Mouse (Mus musculus): ENCODE measurements around the gene B3gat2.

The B3gat2 gene

DNA sequence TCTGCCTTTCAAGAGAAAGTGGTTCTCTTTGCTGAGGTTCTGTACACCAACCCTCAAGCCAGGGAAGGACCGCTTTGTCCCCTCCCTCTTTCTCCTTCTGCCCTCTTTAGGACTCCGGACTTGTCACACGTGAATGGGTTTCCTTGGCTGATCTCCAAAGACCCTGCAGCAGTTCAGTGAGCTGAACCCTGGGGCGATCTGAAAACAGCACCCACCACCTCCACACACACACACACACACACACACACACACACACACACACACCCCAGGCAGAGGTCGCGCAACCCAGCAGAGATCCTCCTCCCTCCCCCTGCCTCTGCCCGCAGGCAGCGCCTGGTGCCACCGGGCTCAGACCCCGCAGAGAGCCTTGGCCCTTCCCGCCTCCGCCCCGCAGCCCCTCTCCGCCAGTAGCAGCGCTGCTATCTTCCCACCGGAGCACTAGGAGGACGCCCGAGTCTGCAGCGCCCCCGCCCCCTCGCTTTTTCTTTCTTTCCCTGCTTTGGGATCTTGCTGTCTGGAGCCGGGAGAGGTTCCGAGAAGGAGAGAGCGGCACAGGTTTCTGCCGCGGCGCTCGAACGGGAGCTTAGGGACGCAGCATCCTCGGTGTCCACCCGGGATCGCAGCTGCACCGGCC lies at the start of gene B3gat2:
B3gat2 (plus strand) TSS at position 252 of the 634 bp plus-strand sequence.
- peak; percentile 42 for DNase-seq (ENCODE audit: low spot score)

DNA sequence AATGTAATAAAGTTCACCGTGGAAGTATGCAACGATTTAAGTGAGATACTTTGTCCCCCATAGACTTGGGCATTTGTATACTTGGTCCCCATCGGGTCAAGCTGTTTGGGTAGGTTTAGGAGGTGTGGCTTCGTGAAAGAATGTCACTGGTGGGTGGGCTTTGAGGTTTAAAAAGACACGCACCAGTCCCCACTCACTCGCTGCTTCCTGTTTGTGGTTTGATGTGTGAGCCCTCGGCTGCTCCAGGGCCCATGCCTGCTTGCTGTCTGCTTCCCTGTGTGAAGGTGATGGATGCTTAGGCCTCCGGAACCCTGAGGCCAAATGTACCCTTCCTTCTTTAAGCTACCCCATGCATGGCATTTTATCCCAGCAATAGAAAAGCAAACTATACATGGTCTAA lies 41.2 kb upstream of the B3gat2 start:
- DNase-seq (ENCODE audit: low spot score): no peak

DNA sequence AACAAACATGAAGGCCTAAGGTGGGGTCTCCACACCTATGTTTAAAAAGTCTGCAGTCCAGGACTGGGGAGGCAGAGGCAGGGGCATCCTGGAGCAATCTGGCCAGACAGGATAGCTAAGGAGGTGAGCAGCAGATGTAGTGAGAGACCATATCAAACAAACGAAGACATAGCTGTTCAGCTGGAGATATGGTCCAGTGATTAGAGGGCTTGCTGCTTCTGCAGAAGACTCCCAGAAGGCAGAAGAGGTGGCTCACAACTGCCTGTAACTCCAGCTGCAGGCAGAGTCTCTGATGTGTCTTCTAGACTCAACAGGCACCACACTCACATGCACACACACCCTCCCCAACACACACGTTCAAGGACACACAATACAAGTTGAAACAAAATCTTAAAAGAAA lies 40.5 kb upstream of the B3gat2 start:
- DNase-seq (ENCODE audit: low spot score): no peak

DNA sequence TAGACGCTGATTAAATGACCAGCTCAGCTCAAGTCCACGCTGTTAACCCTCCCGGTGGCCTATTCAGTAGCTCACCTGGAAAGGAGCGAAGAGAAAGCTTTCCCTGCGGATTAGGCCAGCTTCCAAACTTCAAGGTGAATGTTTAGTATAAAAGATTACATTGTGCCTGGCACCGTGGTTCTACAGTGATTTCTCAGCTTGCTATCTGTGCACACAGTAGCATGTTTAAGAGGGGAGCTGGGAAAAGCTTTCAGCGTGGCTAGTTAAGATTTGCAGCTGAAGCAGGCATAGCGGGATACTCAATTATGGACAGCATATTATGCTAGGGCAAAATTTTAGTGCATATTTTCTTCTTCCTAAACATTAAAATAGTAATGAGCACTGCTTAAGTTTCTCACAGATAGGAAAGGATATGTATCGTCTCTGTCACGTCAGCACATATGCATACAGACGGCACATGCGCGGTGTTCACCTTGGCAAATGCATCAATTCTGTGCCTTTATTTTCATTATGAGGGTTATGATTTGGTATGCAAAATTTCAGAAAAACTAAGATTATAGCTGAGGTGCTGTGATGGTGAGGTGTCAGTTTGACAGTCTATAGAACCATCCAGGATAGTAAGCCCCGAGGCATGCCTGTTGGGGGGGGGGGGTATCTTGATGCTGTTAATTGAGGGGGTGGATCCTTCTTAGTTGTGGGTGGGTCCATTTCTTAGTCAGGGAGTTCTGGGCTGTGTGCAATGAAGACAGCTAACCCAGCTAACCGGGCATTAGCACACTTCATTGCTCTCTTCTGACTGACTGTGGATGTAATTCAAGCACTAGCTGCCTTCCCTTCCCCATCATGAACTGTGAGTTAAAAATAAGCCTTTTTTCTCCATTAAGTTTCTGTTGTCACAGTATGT lies 38.8 kb upstream of the B3gat2 start:
- no peak for DNase-seq (ENCODE audit: low spot score)

DNA sequence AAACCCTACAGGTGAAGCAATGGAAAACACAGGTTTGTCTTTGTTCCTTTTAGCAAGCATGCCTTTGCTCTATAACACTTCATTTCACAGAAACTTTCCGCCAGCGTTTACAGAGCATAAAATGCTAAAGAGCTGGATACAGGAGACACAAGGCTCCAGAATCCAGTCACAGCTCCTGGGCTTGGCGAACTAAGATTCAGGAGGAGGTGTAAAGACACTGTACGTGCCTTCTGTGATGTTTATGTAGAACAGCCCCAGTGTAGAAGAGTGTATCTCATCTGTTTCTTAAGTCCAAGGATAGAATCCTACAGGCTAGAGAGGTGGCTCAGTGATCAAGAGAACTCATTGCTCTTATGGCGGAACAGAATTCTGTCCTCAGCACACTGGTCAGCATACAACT lies 30.2 kb upstream of the B3gat2 start:
- DNase-seq (ENCODE audit: low spot score): no peak

DNA sequence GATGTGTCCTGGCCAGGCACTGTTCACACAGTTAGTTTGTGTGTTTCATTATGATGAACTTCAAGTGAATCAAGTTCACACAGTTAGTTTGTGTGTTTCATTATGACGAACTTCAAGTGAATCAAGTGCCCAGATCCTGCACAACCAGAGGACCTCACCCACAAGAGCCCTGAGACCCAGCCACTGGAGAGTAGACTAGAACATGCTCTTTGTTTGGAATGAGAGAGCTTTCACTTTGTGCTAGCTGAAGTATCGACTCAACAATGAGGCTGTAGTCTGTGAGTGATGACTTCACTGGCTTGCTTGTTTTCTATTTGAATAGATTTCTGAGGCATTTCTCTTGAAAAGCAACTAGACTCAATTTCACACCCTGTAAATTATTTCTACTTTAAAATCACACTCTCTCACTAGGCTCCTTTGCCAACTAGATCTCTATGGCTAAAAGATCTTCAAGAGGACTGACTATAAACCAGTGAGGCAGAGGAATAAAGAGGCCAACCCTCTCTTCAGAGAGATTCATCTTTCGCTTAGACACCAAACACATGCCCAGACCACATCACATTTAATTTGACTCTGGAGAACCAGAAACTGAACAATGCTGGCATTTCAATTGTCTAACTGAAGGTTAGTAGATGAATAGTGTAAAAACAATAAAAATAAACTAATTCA lies 10.6 kb upstream of the B3gat2 start:
- DNase-seq (ENCODE audit: low spot score): no peak

DNA sequence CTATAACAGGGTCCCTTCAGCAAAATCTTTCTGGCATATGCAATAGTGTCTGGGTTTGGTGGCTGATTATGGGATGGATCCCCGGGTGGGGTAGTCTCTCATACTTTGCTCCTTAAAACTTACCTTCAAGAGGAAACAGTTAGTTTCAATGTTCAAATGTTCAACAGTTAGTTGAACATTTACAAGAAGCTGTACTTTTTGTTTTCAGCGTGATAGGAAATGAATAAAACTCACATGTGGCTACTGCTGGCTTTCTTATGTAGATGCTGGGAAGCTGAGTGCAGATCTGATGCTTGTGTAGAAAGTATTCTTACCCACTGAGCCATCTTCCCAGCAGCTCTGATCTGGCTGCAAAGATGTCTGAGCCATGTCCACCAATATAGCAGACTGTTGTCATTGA lies 8.5 kb upstream of the B3gat2 start:
- DNase-seq (ENCODE audit: low spot score): no peak

DNA sequence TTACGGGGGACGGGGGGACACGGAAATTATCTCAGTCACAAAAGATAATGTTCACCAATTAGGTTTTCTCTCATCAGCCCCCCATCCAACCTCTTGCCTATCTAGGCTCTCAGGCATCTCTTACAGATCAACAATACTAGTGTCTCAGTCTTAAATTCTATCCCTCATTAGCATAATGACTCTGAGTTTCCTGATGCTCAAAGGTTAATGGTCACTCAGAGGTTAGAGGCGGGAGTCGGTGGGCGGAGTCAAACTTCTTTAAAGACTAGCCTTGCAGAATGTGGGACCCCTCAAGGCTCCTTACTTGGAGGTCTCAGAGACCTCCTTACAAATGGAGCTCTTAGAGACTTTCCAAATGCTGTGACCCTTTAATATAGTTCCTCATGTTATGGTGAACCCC lies 8.0 kb upstream of the B3gat2 start:
- DNase-seq (ENCODE audit: low spot score): no peak

DNA sequence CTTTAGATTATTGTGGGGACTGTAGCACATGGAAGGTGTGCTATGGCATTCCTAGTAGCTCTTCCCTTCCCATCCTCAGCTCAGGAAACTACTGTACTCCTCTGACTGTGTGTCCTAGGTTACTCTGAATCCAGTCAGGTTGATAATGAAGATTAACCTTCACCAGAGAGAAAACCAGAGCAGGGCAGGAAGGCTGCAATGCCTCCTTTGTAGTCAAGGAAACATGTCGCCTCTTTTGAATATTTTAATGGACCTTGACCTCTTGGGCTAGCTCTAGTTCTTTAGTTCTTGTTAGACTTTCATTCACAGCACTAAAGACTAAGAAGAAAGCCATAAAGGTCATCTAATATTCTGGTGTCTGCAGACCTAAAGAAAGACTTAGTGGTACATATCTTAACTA lies 7.2 kb upstream of the B3gat2 start:
- no peak for DNase-seq (ENCODE audit: low spot score)

DNA sequence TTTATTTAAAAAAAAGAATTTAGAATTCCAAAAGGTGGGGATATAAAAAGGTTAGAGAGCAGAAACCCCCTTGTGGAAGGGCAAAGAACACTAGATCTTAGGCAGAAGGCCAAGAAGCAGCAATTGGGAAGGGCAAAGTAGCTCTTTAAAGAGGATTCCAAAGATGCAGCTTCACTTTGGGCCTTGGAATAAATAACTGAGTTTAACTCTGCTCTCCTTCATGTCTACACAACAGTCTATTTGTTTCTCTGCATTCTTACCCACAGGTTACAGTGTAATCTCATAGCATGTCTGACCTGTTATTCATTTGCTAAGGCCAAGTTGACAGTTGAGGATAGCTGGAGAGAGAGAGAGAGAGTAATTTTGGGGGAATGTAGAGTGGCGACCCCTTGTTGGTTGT lies 6.6 kb upstream of the B3gat2 start:
- no peak for DNase-seq (ENCODE audit: low spot score)

DNA sequence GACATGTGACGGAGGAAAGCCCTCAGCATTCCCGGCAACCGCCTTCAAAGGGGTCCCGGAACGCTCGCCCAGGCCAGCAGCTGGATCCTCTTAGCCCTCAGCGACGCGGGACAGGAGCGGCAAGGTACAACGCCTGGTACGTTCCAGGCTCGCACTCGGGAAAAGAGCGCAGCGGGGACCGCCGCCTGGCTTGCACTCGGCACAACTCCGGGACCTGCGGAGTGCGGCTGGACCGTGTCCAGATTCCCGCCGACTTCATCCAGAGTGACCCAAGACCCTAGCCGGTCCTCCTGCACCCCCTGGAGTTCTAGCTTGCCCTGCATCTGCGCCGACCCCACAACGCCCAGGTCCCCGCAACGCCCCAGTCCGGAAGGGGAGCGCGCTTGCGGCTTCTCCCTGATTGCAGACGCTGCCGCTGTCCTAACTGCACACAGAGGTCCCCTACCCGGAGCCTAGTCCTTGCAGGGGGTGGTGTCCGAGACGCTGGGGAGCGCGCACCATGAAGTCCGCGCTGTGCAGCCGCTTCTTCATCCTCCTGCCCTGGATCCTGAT lies 659 bp downstream of the B3gat2 start:
- peak; percentile 47 for DNase-seq (ENCODE audit: low spot score)

DNA sequence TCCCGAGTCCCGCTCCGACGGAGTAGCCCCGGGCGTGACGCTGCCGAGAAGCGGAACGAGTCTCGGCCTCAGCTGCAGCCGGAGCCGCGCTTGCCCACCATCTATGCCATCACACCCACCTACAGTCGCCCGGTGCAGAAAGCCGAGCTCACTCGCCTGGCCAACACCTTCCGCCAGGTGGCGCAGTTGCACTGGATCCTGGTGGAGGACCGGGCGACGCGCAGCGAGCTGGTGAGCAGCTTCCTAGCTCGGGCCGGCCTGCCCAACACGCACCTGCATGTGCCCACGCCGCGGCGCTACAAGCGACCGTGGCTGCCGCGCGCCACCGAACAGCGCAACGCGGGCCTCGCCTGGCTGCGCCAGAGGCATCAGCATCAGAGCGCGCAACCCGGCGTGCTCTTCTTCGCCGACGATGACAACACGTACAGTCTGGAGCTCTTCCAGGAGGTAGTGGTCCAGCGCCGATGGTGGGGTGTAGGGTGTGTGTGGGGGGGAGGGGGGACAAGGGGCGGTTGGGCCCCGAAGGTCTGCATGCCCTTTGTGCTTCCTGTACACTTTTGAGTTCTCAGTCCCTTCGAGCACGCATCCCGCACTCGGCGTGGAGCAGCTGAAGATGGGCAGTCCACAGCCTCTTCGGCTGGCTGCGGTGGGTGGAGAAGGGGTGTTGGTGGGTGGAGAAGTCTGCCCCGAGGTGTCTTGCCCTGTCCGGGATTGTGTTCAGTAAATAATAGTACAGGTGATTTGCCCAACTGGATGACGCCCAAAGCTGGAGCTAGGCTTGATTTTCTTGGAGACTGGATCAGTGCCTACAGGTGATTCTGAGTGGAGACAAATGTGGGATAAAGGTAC lies 1.5 kb downstream of the B3gat2 start:
- peak; percentile 97 for DNase-seq (ENCODE audit: low spot score)

DNA sequence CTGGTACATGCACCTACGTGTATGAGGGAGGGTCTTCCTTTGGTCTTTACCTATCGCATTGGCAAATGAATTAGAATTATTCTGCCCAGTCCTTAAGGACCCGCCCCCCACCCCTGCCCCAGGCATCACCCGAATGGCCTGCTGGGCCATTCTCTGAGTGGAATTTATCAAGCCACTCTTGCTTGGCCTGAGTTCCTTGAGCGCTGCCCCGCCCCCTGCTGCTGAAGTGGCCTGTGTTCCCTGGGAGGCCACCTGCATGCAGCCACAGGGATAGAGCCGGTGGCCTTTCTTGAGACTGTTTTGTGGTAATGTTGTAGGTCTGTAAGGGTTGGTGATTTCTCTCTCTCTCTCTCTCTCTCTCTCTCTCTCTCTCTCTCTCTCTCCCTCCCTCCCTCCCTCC lies 2.2 kb downstream of the B3gat2 start:
- peak; percentile 33 for DNase-seq (ENCODE audit: low spot score)

DNA sequence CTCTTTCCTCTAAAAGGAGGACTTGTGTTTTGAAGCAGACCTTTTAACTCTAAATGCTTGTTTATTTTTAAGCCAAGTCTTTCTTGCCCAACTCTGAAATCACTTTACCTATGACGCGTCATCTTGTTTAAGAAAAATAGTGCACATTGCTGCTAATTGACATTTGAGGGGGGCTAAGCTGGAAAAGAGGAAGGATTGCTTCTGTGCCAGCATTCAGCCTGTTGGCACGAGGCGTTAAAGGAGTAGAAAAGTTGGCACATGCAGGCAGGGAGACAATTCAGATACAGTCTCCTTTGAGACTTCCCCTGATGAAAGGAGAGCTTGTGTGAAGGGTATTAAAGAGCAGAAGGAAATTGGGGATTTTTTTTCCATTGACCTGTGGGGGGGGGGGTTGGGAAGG lies 3.2 kb downstream of the B3gat2 start:
- no peak for DNase-seq (ENCODE audit: low spot score)

DNA sequence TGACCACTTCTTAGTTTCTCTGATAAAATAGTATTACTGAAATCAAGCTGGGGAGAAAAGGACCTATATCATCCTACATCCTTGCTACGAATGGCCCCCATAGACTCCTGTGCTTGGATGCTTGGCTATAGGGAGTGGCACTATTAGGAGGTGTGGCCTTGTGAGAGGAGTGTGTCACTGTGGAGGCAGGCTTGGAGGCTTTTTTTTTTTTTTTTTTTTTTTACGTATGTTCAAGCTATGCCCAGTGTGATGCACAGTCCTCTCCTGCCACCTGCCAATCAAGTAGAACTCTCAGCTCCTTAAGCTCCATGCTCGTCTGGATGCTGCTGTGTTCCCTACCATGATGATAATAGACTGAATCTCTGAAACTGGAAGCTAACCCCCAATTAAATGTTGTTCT lies 11.5 kb downstream of the B3gat2 start:
- no peak for DNase-seq (ENCODE audit: low spot score)

DNA sequence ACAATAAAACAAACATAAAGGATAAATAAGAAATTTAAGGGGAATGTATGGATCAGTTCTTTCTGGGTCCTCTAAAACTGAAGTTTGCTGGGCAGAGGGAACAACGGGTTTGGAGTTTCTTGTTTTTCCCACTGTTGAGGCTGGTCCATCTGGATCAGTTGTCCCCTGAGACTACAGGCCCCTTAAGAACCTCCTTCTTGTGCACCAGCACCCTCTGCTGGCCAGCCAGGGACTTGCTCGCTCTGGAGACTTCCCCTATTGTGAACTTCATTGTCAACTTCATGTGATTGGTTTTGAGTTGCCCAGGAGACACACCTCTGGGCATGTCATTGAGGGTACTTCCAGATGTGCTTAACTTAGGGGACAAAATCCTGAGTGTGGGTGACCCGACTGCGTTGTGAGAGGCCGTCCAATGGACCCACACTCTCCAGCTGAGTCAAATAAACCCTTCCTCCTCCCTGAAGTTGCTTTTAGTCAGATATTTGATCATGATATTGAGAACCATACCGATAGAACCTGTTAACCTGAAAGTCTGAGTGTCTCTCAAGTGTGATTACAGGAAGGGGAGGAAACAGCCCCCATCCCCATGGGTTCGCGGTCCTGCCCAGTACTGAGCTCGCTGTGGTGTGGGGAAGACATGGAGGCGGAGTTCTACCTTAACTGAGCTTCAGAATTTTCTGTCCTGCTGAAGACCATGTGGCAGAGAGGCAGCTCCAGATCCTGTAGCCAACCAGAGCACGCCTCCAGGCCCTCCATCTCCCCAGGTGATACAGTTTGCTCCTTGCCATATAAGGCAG lies 31.4 kb downstream of the B3gat2 start:
- DNase-seq (ENCODE audit: low spot score): peak; percentile 85

DNA sequence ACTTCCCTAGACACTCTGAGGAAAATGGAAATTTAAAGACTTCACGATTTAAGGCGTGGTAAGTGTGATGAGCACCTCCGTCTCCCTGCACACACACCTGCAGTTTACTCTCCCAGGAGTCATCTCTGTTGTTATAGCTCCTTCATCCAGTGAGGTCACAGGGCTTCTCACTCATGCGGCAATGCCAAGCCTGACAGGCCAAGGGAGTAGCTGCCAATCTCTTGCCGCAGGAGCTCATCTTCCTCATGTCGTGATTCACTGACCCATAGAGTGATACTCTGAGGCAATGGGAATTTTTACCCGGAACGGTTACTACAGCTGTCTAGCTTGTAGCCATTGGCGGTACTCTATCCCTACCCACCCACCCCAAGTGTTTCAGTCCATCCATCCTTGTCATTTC lies 36.8 kb downstream of the B3gat2 start:
- DNase-seq (ENCODE audit: low spot score): no peak

DNA sequence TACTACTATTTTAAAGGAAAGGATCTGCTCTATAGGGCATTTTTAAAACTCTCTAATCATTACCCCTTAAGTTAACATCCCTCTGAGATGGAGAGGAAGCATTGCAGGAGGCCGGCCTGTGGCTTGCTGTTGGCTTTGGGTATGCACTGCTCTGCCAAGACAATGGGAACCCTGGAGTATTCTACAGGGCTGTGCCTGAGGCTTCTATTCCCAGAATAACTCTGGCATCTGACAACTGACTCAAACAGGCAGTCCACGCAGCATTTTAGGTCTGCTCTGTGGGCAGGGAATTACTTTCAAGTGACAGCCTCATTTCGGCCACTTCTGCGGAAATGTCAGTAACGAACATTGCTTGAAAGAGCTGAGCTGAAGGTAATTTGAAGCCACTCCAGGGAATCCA lies 60.1 kb downstream of the B3gat2 start:
- no peak for DNase-seq (ENCODE audit: low spot score)

DNA sequence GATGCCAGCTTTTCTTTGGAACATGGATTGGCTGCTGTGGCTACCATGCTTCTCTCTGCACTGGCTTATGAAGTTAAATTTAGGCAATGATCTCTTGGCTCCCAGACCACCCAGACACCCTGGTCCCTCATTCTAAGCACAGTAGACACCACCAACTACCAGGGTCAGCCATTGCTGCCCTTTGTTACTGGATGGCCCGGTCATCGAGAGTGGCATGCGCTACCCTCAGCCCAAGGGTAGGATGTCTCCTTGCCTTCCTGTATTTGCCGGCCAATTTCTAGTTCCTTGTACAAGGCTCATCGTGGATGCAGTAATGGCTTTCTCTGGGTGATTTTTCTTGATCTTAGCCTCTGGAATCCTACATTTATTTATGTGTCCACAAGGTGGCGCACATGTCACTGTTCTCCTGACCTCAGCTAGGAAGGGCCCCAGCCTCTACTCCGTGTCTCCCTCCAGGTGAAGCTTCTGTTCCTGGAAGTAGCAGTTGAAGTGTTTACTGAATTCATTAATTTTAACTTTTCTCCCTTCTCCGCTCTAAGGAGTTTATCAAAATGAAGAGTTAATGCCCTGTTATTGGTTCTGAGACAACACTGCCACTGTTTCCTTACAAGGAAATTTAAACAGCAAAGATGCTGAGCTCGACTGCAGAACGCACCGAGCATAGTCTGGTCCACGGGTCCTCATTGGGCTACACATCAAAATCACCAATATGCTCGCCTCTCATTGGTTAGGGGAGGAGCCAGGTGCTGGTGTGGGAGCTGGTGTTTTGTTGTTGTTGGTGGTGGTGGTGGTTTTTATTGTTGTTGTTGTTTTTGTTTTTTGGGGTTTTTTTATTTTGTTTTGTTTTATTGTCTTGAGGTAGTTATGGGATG lies 65.6 kb downstream of the B3gat2 start:
- DNase-seq (ENCODE audit: low spot score): peak; percentile 82

DNA sequence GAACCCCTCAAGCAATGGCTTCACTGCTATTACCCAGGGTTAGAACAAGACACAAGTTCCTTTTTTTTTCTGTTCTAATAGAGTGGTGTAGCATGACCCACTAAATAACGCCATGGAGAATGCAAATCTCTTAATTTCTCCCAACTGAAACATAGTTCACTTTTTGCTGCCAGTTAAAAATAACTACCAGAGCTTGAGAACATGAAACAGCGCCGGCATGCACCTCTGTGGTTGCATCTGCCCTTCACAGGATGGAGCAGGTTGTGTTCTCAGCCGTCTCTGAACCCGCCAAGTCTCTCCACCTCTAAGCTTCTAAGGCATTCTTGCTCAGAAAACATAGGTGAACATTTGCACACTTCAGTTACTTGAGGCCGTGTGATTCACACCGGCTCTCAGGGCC lies 72.7 kb downstream of the B3gat2 start:
- no peak for DNase-seq (ENCODE audit: low spot score)
